ENCODE assay signal across 15 mouse cellular contexts in genomic region chr13:98914844-98915212, GRCm38 (mm10). TPM values are rescaled to one million over a fixed set of nuclear protein-coding genes. Genes with fewer than 3 reads are reported as not detected.
DNase-seq lines count a peak whose midpoint lies in the region; ATAC-seq and TF ChIP-seq lines count a peak whose summit lies in the region.
"Had no signal": no experiment of that assay in that cellular context is flagged by ENCODE, and none has a peak within 500 bp of the region (broad histone marks: within the 10 kb centered on the region; RNA-seq: fewer than 3 reads in every experiment).

No protein-coding gene starts in this region.

- 9% methylated on average over 5 of the region's 5 CpGs for WGBS in liver, adult 2 months
- 73% methylated on average over 5 of the region's 5 CpGs for WGBS in liver, embryonic 11.5 days
- WGBS in forebrain, embryonic 14.5 days, result 18% methylated on average over 5 of the region's 5 CpGs
- 57% methylated on average over 5 of the region's 5 CpGs for WGBS in liver, postnatal 0 days (ENCODE audit: insufficient replicate concordance)

- no peak overlapping the region for H3K4me2 ChIP-seq in liver, embryonic 11.5 days
- H3K4me2 ChIP-seq in forebrain, embryonic 14.5 days (ENCODE audit: low read length), result no peak overlapping the region
- H3K4me2 ChIP-seq in liver, postnatal 0 days (ENCODE audit: low read depth, low read length), result 0 out of 2 replicates have a peak overlapping the region, but pooled peaks have one; percentile 9
- H3K4me2 ChIP-seq: hindbrain, embryonic 15.5 days had no signal

- no peak for TF ChIP-seq POLR2A in liver, adult 2 months (IDR thresholded peaks at IDR 0.05; ENCODE audit: extremely low read depth, insufficient read depth, low read length)

- H3K27ac ChIP-seq in gastrocnemius, adult 2 months, result peak overlapping the region; percentile 70
- peak overlapping the region; percentile 73 for H3K27ac ChIP-seq in liver, adult 2 months (replicated peaks; ENCODE audit: insufficient read depth, low read depth, low read length)
- no peak overlapping the region for H3K27ac ChIP-seq in liver, embryonic 11.5 days (ENCODE audit: low read depth, low read length)
- H3K27ac ChIP-seq in forebrain, embryonic 14.5 days (ENCODE audit: low read depth, low read length), result no peak overlapping the region
- H3K27ac ChIP-seq in liver, postnatal 0 days (ENCODE audit: low read depth), result peak overlapping the region; percentile 76
- H3K27ac ChIP-seq: hindbrain, embryonic 15.5 days; macrophage had no signal

- H3K27me3 ChIP-seq in liver, adult 2 months (ENCODE audit: control insufficient read depth, insufficient read depth, low read length), result no peaks in the 10 kb centered on the region
- H3K27me3 ChIP-seq in liver, embryonic 11.5 days (replicated peaks; ENCODE audit: control insufficient read depth, insufficient read depth, low read length), result no peaks in the 10 kb centered on the region
- H3K27me3 ChIP-seq in forebrain, embryonic 14.5 days (replicated peaks; ENCODE audit: control insufficient read depth, insufficient read depth, low read length), result no peaks in the 10 kb centered on the region
- no peaks in the 10 kb centered on the region for H3K27me3 ChIP-seq in liver, postnatal 0 days (ENCODE audit: insufficient read depth, low read length)
- H3K27me3 ChIP-seq: hindbrain, embryonic 15.5 days; Patski had no signal

- peaks cover 45% of the 10 kb centered on the region for H3K4me1 ChIP-seq in liver, adult 2 months (ENCODE audit: control insufficient read depth, insufficient read depth, low read length)
- peaks cover 28% of the 10 kb centered on the region for H3K4me1 ChIP-seq in liver, embryonic 11.5 days (replicated peaks; ENCODE audit: control insufficient read depth, insufficient read depth, low read length)
- H3K4me1 ChIP-seq in forebrain, embryonic 14.5 days (ENCODE audit: control insufficient read depth, insufficient read depth, low read length), result peaks cover 37% of the 10 kb centered on the region
- H3K4me1 ChIP-seq in liver, postnatal 0 days (ENCODE audit: insufficient read depth), result peaks cover 43% of the 10 kb centered on the region

- no peak for DNase-seq in gastrocnemius, adult 2 months
- no peak for DNase-seq in gastrocnemius, postnatal 25 days
- DNase-seq in liver, adult 2 months (ENCODE audit: extremely low read depth, low read depth, low spot score), result no peak
- DNase-seq in liver, embryonic 11.5 days (ENCODE audit: low spot score), result no peak
- peak; percentile 50 for DNase-seq in forebrain, embryonic 14.5 days (ENCODE audit: low spot score)
- no peak for DNase-seq in liver, postnatal 0 days
- DNase-seq in left cerebral cortex, postnatal 4 days, result no peak
- DNase-seq: embryo, embryonic 11 days; heart, postnatal 14 days; spleen, adult 18-20 months; thymus, postnatal 36 days had no signal

- no peaks in the 10 kb centered on the region for H3K36me3 ChIP-seq in liver, adult 2 months (ENCODE audit: control insufficient read depth, insufficient read depth, low read length)
- H3K36me3 ChIP-seq in liver, embryonic 11.5 days (ENCODE audit: control insufficient read depth, insufficient read depth, low read length), result no peaks in the 10 kb centered on the region
- H3K36me3 ChIP-seq in forebrain, embryonic 14.5 days (ENCODE audit: control insufficient read depth, insufficient read depth, low read length), result peaks cover 8% of the 10 kb centered on the region; the same call in 1 of the 2 replicates
- peaks cover 4% of the 10 kb centered on the region; the same call in 1 of the 2 replicates for H3K36me3 ChIP-seq in liver, postnatal 0 days (replicated peaks; ENCODE audit: insufficient read depth, low read length)
- H3K36me3 ChIP-seq: hindbrain, embryonic 15.5 days had no signal

- H3K79me2 ChIP-seq in liver, adult 2 months (ENCODE audit: control insufficient read depth, insufficient read depth, low read length), result peaks cover 48% of the 10 kb centered on the region

- intact Hi-C loops in gastrocnemius, adult 2 months (cut with DNase I), result no loop called here
- intact Hi-C loops in left cerebral cortex, postnatal 4 days (cut with DNase I), result no loop called here

- H3K9me3 ChIP-seq in liver, embryonic 11.5 days (ENCODE audit: control insufficient read depth, low read length), result no peaks in the 10 kb centered on the region
- no peaks in the 10 kb centered on the region for H3K9me3 ChIP-seq in forebrain, embryonic 14.5 days (replicated peaks; ENCODE audit: control insufficient read depth, low read length)
- H3K9me3 ChIP-seq in liver, postnatal 0 days (ENCODE audit: low read length), result no peaks in the 10 kb centered on the region
- H3K9me3 ChIP-seq: hindbrain, embryonic 15.5 days had no signal

- no peak overlapping the region; the same call in 1 of the 2 replicates for H3K9ac ChIP-seq in liver, adult 2 months (ENCODE audit: low read depth, low read length)
- no peak overlapping the region for H3K9ac ChIP-seq in liver, embryonic 11.5 days (ENCODE audit: low read depth, low read length)
- no peak overlapping the region for H3K9ac ChIP-seq in forebrain, embryonic 14.5 days (ENCODE audit: low read length)
- no peak overlapping the region for H3K9ac ChIP-seq in liver, postnatal 0 days (replicated peaks)
- H3K9ac ChIP-seq: hindbrain, embryonic 15.5 days had no signal

- no peak for TF ChIP-seq CTCF in gastrocnemius, adult 2 months (IDR thresholded peaks at IDR 0.05)
- no peak for TF ChIP-seq CTCF in liver, adult 2 months (IDR thresholded peaks at IDR 0.05; ENCODE audit: low read depth, low read length)
- TF ChIP-seq CTCF in liver, postnatal 0 days (IDR thresholded peaks at IDR 0.05; ENCODE audit: low read depth), result no peak

- ATAC-seq in liver, embryonic 11.5 days (replicated peaks; ENCODE audit: low FRiP score), result no peak
- ATAC-seq in forebrain, embryonic 14.5 days, result peak; percentile 49
- 0 out of 2 replicates have a peak, but pooled peaks have one; percentile 9 for ATAC-seq in liver, postnatal 0 days
- ATAC-seq: midbrain, embryonic 16.5 days; Patski had no signal

- no peak overlapping the region for H3K4me3 ChIP-seq in gastrocnemius, adult 2 months
- H3K4me3 ChIP-seq in liver, adult 2 months (ENCODE audit: insufficient read depth, low read depth, low read length), result no peak overlapping the region
- no peak overlapping the region for H3K4me3 ChIP-seq in liver, embryonic 11.5 days (ENCODE audit: low read depth, low read length)
- H3K4me3 ChIP-seq in forebrain, embryonic 14.5 days (ENCODE audit: low read depth, low read length), result no peak overlapping the region
- H3K4me3 ChIP-seq in liver, postnatal 0 days (ENCODE audit: low read depth, low read length), result no peak overlapping the region
- H3K4me3 ChIP-seq: hindbrain, embryonic 15.5 days had no signal

- TF ChIP-seq EP300 in liver, postnatal 0 days (IDR thresholded peaks at IDR 0.05; ENCODE audit: low read depth), result no peak

RNA-seq across cellular contexts. Expression of gene Tnpo1, which starts 11.4 kb away (rescaled TPM):
- total RNA-seq in gastrocnemius, adult 2 months (2021), result 10 to 100 TPM; 32.2 to 39.3 TPM
- 10 to 100 TPM; 33.5 to 33.8 TPM for total RNA-seq in gastrocnemius, postnatal 25 days (2021)
- 56.1 and 62.7 TPM in 2 replicates for total RNA-seq in liver, adult 2 months (2014; rRNA removed)
- 10.7 and 11.3 TPM in 2 replicates for polyA plus RNA-seq in liver, adult 2 months (2012; rRNA removed)
- 32.2 and 34.9 TPM in 2 replicates for polyA plus RNA-seq in liver, embryonic 11.5 days (2014; fragmentation: Nextera tagmentation; extraction: Ambion mirVana)
- 59.2 and 75.4 TPM in 2 replicates for polyA plus RNA-seq in forebrain, embryonic 14.5 days (2014; fragmentation: Nextera tagmentation; extraction: Ambion mirVana)
- 9.6 and 14.0 TPM in 2 replicates for polyA plus RNA-seq in liver, postnatal 0 days (2015; fragmentation: Nextera tagmentation; extraction: Ambion mirVana)
- 100 to 1,000 TPM in 1 of 2 experiments, 10 to 100 TPM in 1; 98.9 to 122 TPM for total RNA-seq in left cerebral cortex, postnatal 4 days (2021)

Comparison
In these comparisons a context has a peak if more than half of its experiments do, and no peak if none do; other contexts are left out.
1. H3K27ac ChIP-seq: peak in gastrocnemius, adult 2 months (single experiment), liver, adult 2 months (single experiment) and liver, postnatal 0 days (single experiment); none in liver, embryonic 11.5 days (single experiment) and forebrain, embryonic 14.5 days (single experiment).